Mouse (Mus musculus): Measurements from ENCODE around the gene Sgca. TPM values are rescaled to one million over a fixed set of nuclear protein-coding genes. Genes with fewer than 3 reads are reported as not detected.

Sgca gene
- polyA plus RNA-seq, 1 experiment from 2014 or later, result 0.24 TPM

DNA sequence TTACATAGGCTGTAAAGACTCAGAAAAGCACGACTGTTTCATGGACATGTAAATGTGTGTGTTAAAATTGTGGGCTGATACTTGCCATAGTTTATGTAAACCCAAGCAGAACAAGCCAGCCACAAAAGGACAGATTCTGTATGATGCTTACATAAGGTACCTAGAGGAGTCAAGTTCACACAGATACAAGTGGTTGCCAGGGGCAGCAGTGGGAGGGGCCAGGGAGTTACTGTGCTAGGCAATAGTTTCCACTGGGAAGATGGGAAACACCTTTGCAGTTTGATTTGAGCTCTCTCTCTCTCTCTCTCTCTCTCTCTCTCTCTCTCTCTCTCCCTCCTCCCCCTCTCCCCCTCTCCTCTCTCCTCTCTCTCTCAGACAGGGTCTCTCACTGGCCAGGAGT, 9.0 kb upstream of the Sgca start:
- ATAC-seq (ENCODE audit: low FRiP score, low TSS enrichment), result no peak
- H3K9me3 ChIP-seq (ENCODE audit: control insufficient read depth, low read length), result no peaks in the 10 kb centered on the region
- no peaks in the 10 kb centered on the region for H3K36me3 ChIP-seq (ENCODE audit: control insufficient read depth, insufficient read depth, low read length)
- no peak overlapping the region for H3K9ac ChIP-seq (ENCODE audit: low read depth, low read length)
- 37% methylated on average over 1 of the region's 1 CpGs for WGBS
- H3K4me3 ChIP-seq (ENCODE audit: low read length), result no peak overlapping the region
- no peaks in the 10 kb centered on the region for H3K27me3 ChIP-seq (ENCODE audit: control insufficient read depth, insufficient read depth, low read length)
- H3K4me1 ChIP-seq (ENCODE audit: control insufficient read depth, insufficient read depth, low read length), result peaks cover 23% of the 10 kb centered on the region
- H3K27ac ChIP-seq (ENCODE audit: low read depth, low read length), result no peak overlapping the region
- no peak overlapping the region for H3K4me2 ChIP-seq (replicated peaks; ENCODE audit: low read depth, low read length)

DNA sequence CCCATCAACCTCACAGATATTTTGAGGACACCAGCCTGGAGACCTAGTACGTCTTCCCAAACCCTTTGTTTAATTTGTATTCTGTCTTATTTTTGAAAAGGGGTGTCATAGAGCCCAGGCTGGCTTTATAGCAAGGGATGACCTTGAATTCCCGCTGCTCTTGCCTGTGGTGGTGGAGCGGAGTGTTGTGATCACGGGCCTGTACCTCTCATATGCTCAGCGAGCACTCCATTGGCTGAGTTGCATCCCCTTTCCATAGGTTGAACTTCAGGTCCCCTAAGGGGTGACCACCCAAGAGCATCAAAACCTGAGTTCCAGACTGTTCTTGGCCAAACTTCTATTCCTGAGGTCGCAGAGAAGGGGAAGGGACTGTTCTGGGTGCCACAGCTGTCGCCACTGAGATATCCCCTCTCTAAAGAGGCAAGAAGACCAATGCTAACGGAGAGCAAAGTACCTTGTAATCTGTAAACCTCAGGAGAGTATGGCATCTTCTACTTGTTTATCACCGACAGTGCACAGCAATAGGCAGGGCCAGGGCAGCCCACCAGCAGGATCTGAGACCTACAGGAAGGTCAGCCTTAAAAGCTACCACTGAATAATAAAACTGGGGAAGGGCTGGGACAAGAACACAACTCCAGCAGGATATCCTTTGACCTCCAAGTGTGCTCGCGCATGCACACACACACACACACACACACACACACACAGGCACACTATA, 3.5 kb upstream of the Sgca start:
- ATAC-seq (ENCODE audit: low FRiP score, low TSS enrichment), result peak; percentile 17; the same call in 1 of the 2 replicates
- H3K27ac ChIP-seq (ENCODE audit: low read depth, low read length), result no peak overlapping the region
- peaks cover 5% of the 10 kb centered on the region; the same call in 1 of the 2 replicates for H3K4me1 ChIP-seq (ENCODE audit: control insufficient read depth, insufficient read depth, low read length)
- no peak overlapping the region; the same call in 1 of the 2 replicates for H3K9ac ChIP-seq (ENCODE audit: low read depth, low read length)
- H3K4me3 ChIP-seq (ENCODE audit: low read length), result peak overlapping the region; percentile 11; the same call in 1 of the 2 replicates
- H3K27me3 ChIP-seq (ENCODE audit: control insufficient read depth, insufficient read depth, low read length), result no peaks in the 10 kb centered on the region
- peak overlapping the region; percentile 39 for H3K4me2 ChIP-seq (replicated peaks; ENCODE audit: low read depth, low read length)
- H3K36me3 ChIP-seq (ENCODE audit: control insufficient read depth, insufficient read depth, low read length), result no peaks in the 10 kb centered on the region
- 81% methylated on average over 11 of the region's 11 CpGs for WGBS
- H3K9me3 ChIP-seq (ENCODE audit: control insufficient read depth, low read length), result no peaks in the 10 kb centered on the region

DNA sequence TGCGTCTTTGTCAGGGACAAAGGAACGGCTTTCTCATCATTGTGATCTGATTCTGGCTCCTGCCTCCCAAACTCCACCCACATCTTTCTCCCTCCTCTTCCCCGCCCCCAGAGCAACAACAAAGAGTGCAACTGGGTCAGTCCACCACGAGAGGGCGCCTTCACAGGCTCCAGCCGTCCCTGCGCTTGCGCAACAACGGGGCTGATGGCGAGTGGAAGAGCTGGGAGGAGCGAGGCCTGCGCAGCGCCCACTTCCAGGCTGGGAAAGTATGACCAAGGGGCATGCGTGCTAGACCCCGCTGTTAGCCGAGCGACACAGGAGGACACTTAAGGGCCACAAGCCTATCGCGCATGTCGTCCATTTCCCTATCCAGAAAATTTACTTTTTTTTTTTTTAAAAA, 2.8 kb upstream of the Sgca start:
- ATAC-seq (ENCODE audit: low FRiP score, low TSS enrichment), result peak; percentile 97
- H3K27me3 ChIP-seq (ENCODE audit: control insufficient read depth, insufficient read depth, low read length), result no peaks in the 10 kb centered on the region
- no peaks in the 10 kb centered on the region for H3K9me3 ChIP-seq (ENCODE audit: control insufficient read depth, low read length)
- H3K4me3 ChIP-seq (ENCODE audit: low read length), result peak overlapping the region; percentile 11; the same call in 1 of the 2 replicates
- H3K27ac ChIP-seq (ENCODE audit: low read depth, low read length), result no peak overlapping the region
- under 1% methylated on average over 20 of the region's 20 CpGs for WGBS
- peak overlapping the region; percentile 39 for H3K4me2 ChIP-seq (replicated peaks; ENCODE audit: low read depth, low read length)
- peaks cover 5% of the 10 kb centered on the region; the same call in 1 of the 2 replicates for H3K4me1 ChIP-seq (ENCODE audit: control insufficient read depth, insufficient read depth, low read length)
- no peaks in the 10 kb centered on the region for H3K36me3 ChIP-seq (ENCODE audit: control insufficient read depth, insufficient read depth, low read length)
- H3K9ac ChIP-seq (ENCODE audit: low read depth, low read length), result no peak overlapping the region; the same call in 1 of the 2 replicates

DNA sequence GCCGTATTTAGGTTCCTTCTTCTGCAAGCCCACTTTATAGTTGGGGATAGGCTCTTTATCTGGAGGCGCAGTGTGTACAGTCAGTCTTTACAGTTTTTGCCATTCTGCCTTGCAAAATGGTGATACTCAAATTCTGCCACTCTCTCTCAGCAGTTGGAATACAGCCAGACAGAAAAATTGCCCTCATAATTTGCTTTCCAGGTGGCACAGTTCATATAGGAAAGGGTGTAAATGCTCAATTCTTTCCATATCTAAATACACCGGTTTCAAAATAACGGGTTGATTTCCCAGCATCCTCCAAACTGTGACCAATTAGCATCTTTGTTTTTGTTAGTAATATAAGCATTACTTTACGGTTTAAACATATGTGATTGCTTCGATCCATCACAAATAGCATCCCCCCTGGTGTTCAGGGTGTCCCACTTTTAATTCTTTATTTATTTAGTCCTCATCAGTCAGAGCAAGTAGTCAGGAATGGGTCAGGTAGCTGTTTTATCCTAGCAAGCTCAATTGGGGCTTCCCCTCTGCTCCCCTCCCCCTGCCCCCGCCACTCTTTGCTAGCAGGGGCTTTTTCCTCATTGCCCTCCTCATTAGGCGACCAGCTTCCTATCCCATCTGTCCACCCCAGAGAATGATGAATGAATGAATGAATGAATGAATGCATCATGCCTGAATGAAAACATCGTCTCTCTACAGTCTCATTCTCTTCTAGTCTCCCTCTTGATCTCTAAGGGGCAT, 2.2 kb upstream of the Sgca start:
- no peak overlapping the region for H3K9ac ChIP-seq (ENCODE audit: low read depth, low read length)
- H3K36me3 ChIP-seq (ENCODE audit: control insufficient read depth, insufficient read depth, low read length), result no peaks in the 10 kb centered on the region
- H3K4me1 ChIP-seq (ENCODE audit: control insufficient read depth, insufficient read depth, low read length), result peaks cover 5% of the 10 kb centered on the region; the same call in 1 of the 2 replicates
- 51% methylated on average over 9 of the region's 9 CpGs for WGBS
- H3K4me2 ChIP-seq (replicated peaks; ENCODE audit: low read depth, low read length), result peak overlapping the region; percentile 39
- ATAC-seq (ENCODE audit: low FRiP score, low TSS enrichment), result peak; percentile 33; the same call in 1 of the 2 replicates
- H3K9me3 ChIP-seq (ENCODE audit: control insufficient read depth, low read length), result no peaks in the 10 kb centered on the region
- no peaks in the 10 kb centered on the region for H3K27me3 ChIP-seq (ENCODE audit: control insufficient read depth, insufficient read depth, low read length)
- H3K27ac ChIP-seq (ENCODE audit: low read depth, low read length), result no peak overlapping the region
- peak overlapping the region; percentile 11; the same call in 1 of the 2 replicates for H3K4me3 ChIP-seq (ENCODE audit: low read length)

DNA sequence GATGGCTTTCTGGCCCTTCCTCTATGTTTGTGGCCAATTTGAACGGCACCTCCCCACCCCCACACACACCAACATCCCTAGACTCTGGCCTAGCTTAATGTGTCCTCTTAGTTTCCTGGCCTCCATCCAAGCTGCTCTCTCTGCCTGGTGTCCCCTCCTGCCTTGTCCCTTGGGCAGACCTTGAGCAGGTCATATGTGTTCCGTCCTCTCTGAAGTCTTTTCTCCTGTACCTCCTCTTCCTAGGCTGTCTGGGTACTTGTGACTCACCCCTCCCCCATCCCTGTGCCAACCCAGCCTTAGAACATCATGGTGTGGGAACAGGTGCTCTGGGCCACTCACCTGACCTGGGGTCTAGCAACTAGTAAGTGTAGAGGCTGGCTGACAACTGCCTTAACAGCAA, 1.2 kb downstream of the Sgca start:
- 69% methylated on average over 2 of the region's 2 CpGs for WGBS
- H3K27ac ChIP-seq (ENCODE audit: low read depth, low read length), result no peak overlapping the region
- no peaks in the 10 kb centered on the region for H3K36me3 ChIP-seq (ENCODE audit: control insufficient read depth, insufficient read depth, low read length)
- H3K9ac ChIP-seq (ENCODE audit: low read depth, low read length), result no peak overlapping the region
- H3K4me1 ChIP-seq (ENCODE audit: control insufficient read depth, insufficient read depth, low read length), result peaks cover 5% of the 10 kb centered on the region; the same call in 1 of the 2 replicates
- H3K9me3 ChIP-seq (ENCODE audit: control insufficient read depth, low read length), result no peaks in the 10 kb centered on the region
- H3K27me3 ChIP-seq (ENCODE audit: control insufficient read depth, insufficient read depth, low read length), result peaks cover 4% of the 10 kb centered on the region; the same call in 1 of the 2 replicates
- H3K4me2 ChIP-seq (replicated peaks; ENCODE audit: low read depth, low read length), result no peak overlapping the region
- H3K4me3 ChIP-seq (ENCODE audit: low read length), result no peak overlapping the region
- ATAC-seq (ENCODE audit: low FRiP score, low TSS enrichment), result no peak

DNA sequence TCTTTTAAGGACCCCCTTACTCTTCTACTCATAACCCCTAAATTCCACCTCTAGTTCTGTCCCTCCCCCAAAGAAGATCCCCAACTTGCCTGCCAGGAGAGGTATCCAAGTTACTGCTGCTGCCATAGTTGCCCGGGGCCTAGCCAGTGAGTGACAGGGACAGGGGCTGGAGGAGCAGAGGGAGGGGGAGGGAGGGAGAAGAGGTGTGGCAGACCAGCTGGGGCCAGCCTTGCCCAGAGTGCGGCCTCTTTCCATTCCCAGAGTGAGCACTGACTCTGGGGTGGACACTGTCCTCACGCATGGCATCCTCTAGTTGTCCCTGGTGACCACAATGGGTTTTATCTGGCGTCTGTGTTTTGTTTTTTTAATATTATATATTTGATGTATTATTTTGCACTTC, 2.8 kb downstream of the Sgca start:
- no peak for ATAC-seq (ENCODE audit: low FRiP score, low TSS enrichment)
- Histone ChIP-seq H3K4me3 (ENCODE audit: low read length) (no peak overlapping the region), H3K27ac (ENCODE audit: low read depth, low read length) (no peak overlapping the region), H3K4me2 (replicated peaks; ENCODE audit: low read depth, low read length) (no peak overlapping the region), H3K4me1 (ENCODE audit: control insufficient read depth, insufficient read depth, low read length) (no peaks in the 10 kb centered on the region), H3K9me3 (ENCODE audit: control insufficient read depth, low read length) (no peaks in the 10 kb centered on the region), H3K36me3 (ENCODE audit: control insufficient read depth, insufficient read depth, low read length) (no peaks in the 10 kb centered on the region), H3K27me3 (ENCODE audit: control insufficient read depth, insufficient read depth, low read length) (peaks cover 4% of the 10 kb centered on the region; the same call in 1 of the 2 replicates), H3K9ac (ENCODE audit: low read depth, low read length) (no peak overlapping the region)
- 52% methylated on average over 4 of the region's 4 CpGs for WGBS

DNA sequence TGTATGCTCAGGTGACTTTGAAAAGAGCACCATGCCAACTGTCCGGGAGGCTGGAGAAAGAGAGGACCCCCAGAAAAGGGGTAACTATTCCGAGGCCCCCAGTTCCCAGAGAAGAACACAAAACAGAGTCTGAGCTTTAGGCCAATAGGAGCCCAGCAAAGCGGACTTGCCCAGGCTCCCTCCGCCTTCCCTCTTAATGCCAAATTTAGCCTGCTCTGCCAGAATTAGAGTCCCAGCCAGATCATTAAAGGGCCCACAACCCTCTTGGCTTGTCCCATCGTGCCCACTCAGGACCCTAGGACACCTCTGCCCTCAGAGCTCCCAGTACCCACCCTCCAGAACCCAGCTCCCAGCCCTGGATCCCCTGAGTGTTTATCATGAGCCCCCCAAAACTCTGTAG, 3.2 kb downstream of the Sgca start:
- Histone ChIP-seq H3K27me3 (ENCODE audit: control insufficient read depth, insufficient read depth, low read length) (peaks cover 4% of the 10 kb centered on the region; the same call in 1 of the 2 replicates), H3K4me3 (ENCODE audit: low read length) (no peak overlapping the region), H3K36me3 (ENCODE audit: control insufficient read depth, insufficient read depth, low read length) (no peaks in the 10 kb centered on the region), H3K9me3 (ENCODE audit: control insufficient read depth, low read length) (no peaks in the 10 kb centered on the region), H3K4me1 (ENCODE audit: control insufficient read depth, insufficient read depth, low read length) (no peaks in the 10 kb centered on the region), H3K27ac (ENCODE audit: low read depth, low read length) (no peak overlapping the region), H3K9ac (ENCODE audit: low read depth, low read length) (no peak overlapping the region), H3K4me2 (replicated peaks; ENCODE audit: low read depth, low read length) (no peak overlapping the region)
- WGBS, result 73% methylated on average over 5 of the region's 5 CpGs
- ATAC-seq (ENCODE audit: low FRiP score, low TSS enrichment), result no peak

DNA sequence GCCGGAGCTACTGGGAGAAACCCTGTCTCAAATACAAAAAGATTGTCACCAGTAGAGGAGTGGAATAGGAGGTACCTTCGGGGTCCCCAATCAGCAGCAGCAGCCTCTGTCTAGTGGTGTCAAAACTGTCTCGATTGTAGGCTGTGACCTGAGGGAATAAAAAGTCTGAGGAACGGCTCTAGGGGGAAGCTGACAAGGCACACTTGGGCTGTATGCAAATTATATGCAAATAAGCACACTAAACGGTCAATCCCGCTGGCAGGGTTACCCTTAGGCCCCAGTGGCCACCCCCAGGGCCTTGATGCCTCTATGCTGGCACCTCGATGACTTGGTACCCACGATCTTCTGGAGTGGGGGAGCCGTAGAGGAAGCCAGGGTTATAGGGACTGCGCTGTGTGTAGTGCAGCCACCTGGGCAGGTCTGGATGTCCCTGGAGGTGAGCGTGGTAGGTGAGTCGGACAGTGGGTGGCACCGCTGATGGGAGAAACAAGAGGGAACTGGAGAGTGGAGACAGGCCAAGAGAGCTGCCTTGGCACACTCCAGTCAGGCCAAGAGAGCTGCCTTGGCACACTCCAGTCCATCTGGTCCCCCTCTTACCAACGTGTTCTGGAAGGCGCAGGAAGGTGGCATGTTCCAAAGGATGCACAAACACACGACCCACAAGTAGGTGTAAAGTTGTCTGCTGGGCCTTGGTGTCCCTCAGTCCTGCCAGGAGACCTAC, 4.1 kb downstream of the Sgca start:
- Histone ChIP-seq H3K27me3 (ENCODE audit: control insufficient read depth, insufficient read depth, low read length) (peaks cover 4% of the 10 kb centered on the region; the same call in 1 of the 2 replicates), H3K4me2 (replicated peaks; ENCODE audit: low read depth, low read length) (no peak overlapping the region), H3K9ac (ENCODE audit: low read depth, low read length) (no peak overlapping the region), H3K36me3 (ENCODE audit: control insufficient read depth, insufficient read depth, low read length) (no peaks in the 10 kb centered on the region), H3K4me3 (ENCODE audit: low read length) (no peak overlapping the region), H3K27ac (ENCODE audit: low read depth, low read length) (no peak overlapping the region), H3K9me3 (ENCODE audit: control insufficient read depth, low read length) (no peaks in the 10 kb centered on the region), H3K4me1 (ENCODE audit: control insufficient read depth, insufficient read depth, low read length) (no peaks in the 10 kb centered on the region)
- 66% methylated on average over 16 of the region's 16 CpGs for WGBS
- no peak for ATAC-seq (ENCODE audit: low FRiP score, low TSS enrichment)
